Mouse (Mus musculus) CH12.LX (cell line): ENCODE measurements around the gene Nrd1. TPM values are rescaled to one million over a fixed set of nuclear protein-coding genes. Genes with fewer than 3 reads are reported as not detected.

Experiments
- DNase-seq: peaks from one replicate; pipeline ENCODE4 v3.0.0-alpha.2; 2013; ENCODE audit errors: extremely low read depth
- H3K27ac ChIP-seq: 2 replicates; pipeline ENCODE4 v1.5.1; 2012; ENCODE audit warnings: low read depth, mild to moderate bottlenecking, control low read depth, moderate library complexity; ENCODE audit not compliant: insufficient read depth
- H3K27me3 ChIP-seq: replicated peaks from 2 replicates; pipeline ENCODE3; 2012; ENCODE audit warnings: inconsistent platforms
- H3K36me3 ChIP-seq, 2 experiments: replicated peaks in 1 of 2; 2 replicates each; pipeline versions ENCODE3 to v1.6.1; 2012; ENCODE audit warnings: inconsistent platforms in 1 of 2, low read length in 1 of 2, mild to moderate bottlenecking in 1 of 2, mixed read lengths in 1 of 2, moderate library complexity in 1 of 2; ENCODE audit not compliant: control insufficient read depth in 1 of 2, insufficient read depth in 1 of 2
- H3K4me1 ChIP-seq, 2 experiments: 2 replicates each; pipeline ENCODE4 v1.6.1; 2012; ENCODE audit warnings: inconsistent platforms in 1 of 2, moderate library complexity in 1 of 2; ENCODE audit not compliant: insufficient read depth in 2 of 2, control insufficient read depth in 1 of 2
- H3K4me2 ChIP-seq: 2 replicates; pipeline ENCODE4 v1.6.1; 2012; ENCODE audit warnings: low read depth, mild to moderate bottlenecking, control low read depth; ENCODE audit not compliant: poor library complexity, insufficient read depth, severe bottlenecking
- H3K4me3 ChIP-seq, 3 experiments: fragments of 150-350 bp in 1 of 3; sonication (generic) in 1 of 3; replicated peaks in 1 of 3; 2 replicates each; pipeline versions ENCODE3 to v1.5.1; 2011 to 2012; ENCODE audit warnings: low read depth in 2 of 3, low read length in 2 of 3, mild to moderate bottlenecking in 2 of 3, moderate library complexity in 2 of 3, control low read depth in 1 of 3, improper control_type of control experiment in 1 of 3, inconsistent platforms in 1 of 3, mixed read lengths in 1 of 3; ENCODE audit not compliant: poor library complexity in 1 of 3
- H3K79me2 ChIP-seq: replicated peaks from 2 replicates; pipeline ENCODE4 v1.6.1; 2012; ENCODE audit warnings: mild to moderate bottlenecking, moderate library complexity; ENCODE audit not compliant: control insufficient read depth, poor library complexity, insufficient read depth, severe bottlenecking; ENCODE audit errors: extremely low read depth
- H3K9ac ChIP-seq: 2 replicates; pipeline ENCODE4 v1.6.1; 2012; ENCODE audit warnings: low read depth, mild to moderate bottlenecking, control low read depth, moderate library complexity; ENCODE audit not compliant: insufficient read depth
- H3K9me3 ChIP-seq: replicated peaks from 2 replicates; pipeline ENCODE3; 2012; ENCODE audit warnings: low read length, inconsistent platforms, mixed read lengths
- CHD1 ChIP-seq: IDR thresholded peaks from 2 replicates; pipeline ENCODE4 v1.6.1; 2012; ENCODE audit warnings: low read depth, low read length, improper control_type of control experiment, inconsistent platforms
- CHD2 ChIP-seq: IDR thresholded peaks from 2 replicates; pipeline ENCODE4 v1.6.1; 2011; ENCODE audit warnings: low read length, improper control_type of control experiment
- CTCF ChIP-seq, 2 experiments: IDR thresholded peaks in 1 of 2; conservative IDR thresholded peaks in 1 of 2; 2 replicates each; pipeline ENCODE4 v1.5.1; 2011 to 2012; ENCODE audit warnings: low read depth in 2 of 2, low read length in 2 of 2, improper control_type of control experiment in 1 of 2, inconsistent platforms in 1 of 2, mild to moderate bottlenecking in 1 of 2, moderate library complexity in 1 of 2
- EP300 ChIP-seq: IDR thresholded peaks from 2 replicates; pipeline ENCODE4 v1.6.1; 2011; ENCODE audit warnings: low read length, improper control_type of control experiment
- ETS1 ChIP-seq: conservative IDR thresholded peaks from 2 replicates; pipeline ENCODE4 v1.6.1; 2012; ENCODE audit warnings: low read depth, mild to moderate bottlenecking, inconsistent platforms, low read length, improper control_type of control experiment, moderate library complexity
- GABPA ChIP-seq: IDR thresholded peaks from 2 replicates; pipeline ENCODE4 v1.6.1; 2012; ENCODE audit warnings: low read depth, low read length, improper control_type of control experiment, inconsistent platforms; ENCODE audit not compliant: insufficient replicate concordance
- HCFC1 ChIP-seq: IDR thresholded peaks from 2 replicates; pipeline ENCODE4 v1.6.1; 2012; ENCODE audit warnings: low read depth, mild to moderate bottlenecking, inconsistent platforms, low read length, improper control_type of control experiment
- IRF4 ChIP-seq: IDR thresholded peaks from 2 replicates; pipeline ENCODE4 v1.6.1; 2014; ENCODE audit warnings: low read depth, mild to moderate bottlenecking, inconsistent platforms, low read length, improper control_type of control experiment
- JUN ChIP-seq: IDR thresholded peaks from 2 replicates; pipeline ENCODE4 v1.6.1; 2011; ENCODE audit warnings: low read depth, mild to moderate bottlenecking, low read length, improper control_type of control experiment, moderate library complexity; ENCODE audit not compliant: insufficient read depth
- MAFK ChIP-seq: IDR thresholded peaks from 2 replicates; pipeline ENCODE4 v1.6.1; 2011; ENCODE audit warnings: low read length, improper control_type of control experiment; ENCODE audit not compliant: insufficient replicate concordance
- MAX ChIP-seq: IDR thresholded peaks from 2 replicates; pipeline ENCODE4 v1.6.1; 2011; ENCODE audit warnings: low read length, improper control_type of control experiment
- MAZ ChIP-seq: IDR thresholded peaks from 2 replicates; pipeline ENCODE4 v1.6.1; 2012; ENCODE audit warnings: low read depth, mild to moderate bottlenecking, inconsistent platforms, low read length, improper control_type of control experiment, moderate library complexity
- MEF2A ChIP-seq: IDR thresholded peaks from 2 replicates; pipeline ENCODE4 v1.6.1; 2014; ENCODE audit warnings: low read depth, mild to moderate bottlenecking, inconsistent platforms, low read length, improper control_type of control experiment, borderline replicate concordance
- MXI1 ChIP-seq: IDR thresholded peaks from 2 replicates; pipeline ENCODE4 v1.6.1; 2011; ENCODE audit warnings: mild to moderate bottlenecking, low read depth, low read length, improper control_type of control experiment
- MYC ChIP-seq: IDR thresholded peaks from 2 replicates; pipeline ENCODE4 v1.6.1; 2011; ENCODE audit warnings: low read depth, mild to moderate bottlenecking, improper control_type of control experiment, low read length
- NELFE ChIP-seq: IDR thresholded peaks from 2 replicates; pipeline ENCODE4 v1.6.1; 2011; ENCODE audit warnings: low read depth, low read length, improper control_type of control experiment
- POLR2A ChIP-seq: IDR thresholded peaks from 2 replicates; pipeline ENCODE4 v1.6.1; 2011; ENCODE audit warnings: low read depth, mild to moderate bottlenecking, improper control_type of control experiment, low read length
- POLR2AphosphoS2 ChIP-seq: IDR thresholded peaks from 2 replicates; pipeline ENCODE4 v1.6.1; 2011; ENCODE audit warnings: low read depth, low read length, improper control_type of control experiment
- RAD21 ChIP-seq: IDR thresholded peaks from 2 replicates; pipeline ENCODE4 v1.6.1; 2011; ENCODE audit warnings: low read depth, mild to moderate bottlenecking, low read length, improper control_type of control experiment, moderate library complexity
- RCOR1 ChIP-seq: conservative IDR thresholded peaks from 2 replicates; pipeline ENCODE4 v1.6.1; 2012; ENCODE audit warnings: low read depth, mild to moderate bottlenecking, inconsistent platforms, low read length, improper control_type of control experiment
- SIN3A ChIP-seq: IDR thresholded peaks from 2 replicates; pipeline ENCODE4 v1.6.1; 2012; ENCODE audit warnings: low read length, improper control_type of control experiment, inconsistent platforms
- SMC3 ChIP-seq: IDR thresholded peaks from 2 replicates; pipeline ENCODE4 v1.6.1; 2011; ENCODE audit warnings: low read depth, low read length, improper control_type of control experiment
- TBP ChIP-seq: conservative IDR thresholded peaks from 2 replicates; pipeline ENCODE4 v1.6.1; 2011; ENCODE audit warnings: low read depth, low read length, improper control_type of control experiment
- UBTF ChIP-seq: IDR thresholded peaks from 2 replicates; pipeline ENCODE4 v1.6.1; 2012; ENCODE audit warnings: low read depth, mild to moderate bottlenecking, inconsistent platforms, low read length, improper control_type of control experiment, moderate library complexity
- USF1 ChIP-seq: IDR thresholded peaks from 2 replicates; pipeline ENCODE4 v1.6.1; 2014; ENCODE audit warnings: low read depth, mild to moderate bottlenecking, inconsistent platforms, low read length, improper control_type of control experiment
- USF2 ChIP-seq: conservative IDR thresholded peaks from 2 replicates; pipeline ENCODE4 v1.6.1; 2011; ENCODE audit warnings: low read depth, low read length, improper control_type of control experiment
- ZKSCAN1 ChIP-seq: IDR thresholded peaks from 2 replicates; pipeline ENCODE4 v1.6.1; 2012; ENCODE audit warnings: low read depth, inconsistent platforms, low read length, improper control_type of control experiment, borderline replicate concordance
- ZMIZ1 ChIP-seq: IDR thresholded peaks from 2 replicates; pipeline ENCODE4 v1.6.1; 2012; ENCODE audit warnings: low read depth, mild to moderate bottlenecking, inconsistent platforms, low read length, improper control_type of control experiment
- ZNF384 ChIP-seq: IDR thresholded peaks from 2 replicates; pipeline ENCODE4 v1.6.1; 2012; ENCODE audit warnings: low read depth, low read length, improper control_type of control experiment, inconsistent platforms
- dilution Hi-C: fragments of 300-500 bp; cut with MboI; formaldehyde crosslinking; loops from 2 replicates; pipeline ENCODE4 v1.14.3; 2020; ENCODE audit warnings: low sequenced_read_pairs; ENCODE audit not compliant: extremely low pct_unique_long_range_greater_than_20kb, extremely low pct_ligation_motif_present
- in situ Hi-C: fragments of 300-500 bp; cut with MboI; formaldehyde crosslinking; loops from 3 replicates; pipeline ENCODE4 v1.14.3; 2019; ENCODE audit warnings: low sequenced_read_pairs, low pct_ligation_motif_present, low pct_unique_long_range_greater_than_20kb, mixed read lengths
- polyA plus RNA-seq: library from polyadenylated mRNA; unstranded; fragments of >175 nt; gene quantifications from 2 replicates; pipeline ENCODE4 v1.2.1, GENCODE M21; 2012; ENCODE audit warnings: low read depth; ENCODE audit not compliant: insufficient read length
- total RNA-seq, 2 experiments: library from RNA; depleted of rRNA; stranded (reverse); fragments of 300-350 nt in 1 of 2; fragments of >200 nt in 1 of 2; gene quantifications; 2 replicates each; pipeline ENCODE4 v1.2.3; 2012 to 2014

Gene Nrd1
- total and polyA plus RNA-seq, 3 experiments = 37.7 to 147 (median 104) TPM

- Histone ChIP-seq H3K4me3 (no peak overlapping the region), H3K4me1 (peaks cover 0 to 4% of the 10 kb centered on the region in 2 experiments; a peak in 1 of 4 replicates), H3K9ac (no peak overlapping the region), H3K4me2 (no peak overlapping the region), H3K79me2 (no peaks in the 10 kb centered on the region), H3K9me3 (no peaks in the 10 kb centered on the region), H3K36me3 (no peaks in the 10 kb centered on the region), H3K27me3 (peaks cover 1% of the 10 kb centered on the region), H3K27ac (no peak overlapping the region)
- TF ChIP-seq ZMIZ1 (no peak), GABPA (no peak), MAFK (no peak), CHD2 (no peak), NELFE (no peak), EP300 (no peak), SMC3 (no peak), UBTF (no peak), POLR2AphosphoS2 (no peak), MEF2A (no peak), USF1 (no peak), MAX (no peak), RCOR1 (no peak), POLR2A (no peak), TBP (no peak), JUN (no peak), CTCF (conservative IDR thresholded peaks at IDR 0.05 in 1 of 2, IDR thresholded peaks at IDR 0.05 in 1 of 2; ENCODE audit: low read depth in 2 of 2, low read length in 2 of 2) (no peak), ZKSCAN1 (no peak)
- DNase-seq = no peak
- in situ Hi-C loops (no loop called here), dilution Hi-C loops (no loop called here)
These were observed 10.4 kb upstream of the Nrd1 start for GRCm38 (mm10) chr4:108990032-108990431.

GRCm38 (mm10) chr4:108990571-108990970, 9.9 kb upstream of the Nrd1 start:
- no peak for DNase-seq
- H3K4me1 ChIP-seq = peaks cover 0 to 4% of the 10 kb centered on the region in 2 experiments; a peak in 1 of 4 replicates
- H3K27me3 ChIP-seq = peaks cover 1% of the 10 kb centered on the region
- no peak overlapping the region for H3K4me2 ChIP-seq
- H3K4me3 ChIP-seq = no peak overlapping the region
- no peaks in the 10 kb centered on the region for H3K9me3 ChIP-seq
- no peak overlapping the region for H3K9ac ChIP-seq
- no peak overlapping the region for H3K27ac ChIP-seq
- H3K79me2 ChIP-seq = no peaks in the 10 kb centered on the region
- H3K36me3 ChIP-seq = no peaks in the 10 kb centered on the region
- in situ Hi-C loops = no loop called here
- dilution Hi-C loops = no loop called here
- no peak for TF ChIP-seq UBTF
- no peak for TF ChIP-seq RAD21
- no peak for TF ChIP-seq CHD1
- no peak for TF ChIP-seq SIN3A
- TF ChIP-seq SMC3 = no peak
- no peak for TF ChIP-seq IRF4
- TF ChIP-seq MYC = no peak
- TF ChIP-seq ZNF384 = no peak
- TF ChIP-seq USF1 = no peak
- TF ChIP-seq GABPA = no peak
- TF ChIP-seq MXI1 = no peak
- TF ChIP-seq USF2 = no peak
- TF ChIP-seq ETS1 = no peak
- TF ChIP-seq MAZ = no peak
- no peak for TF ChIP-seq MEF2A
- no peak for TF ChIP-seq CHD2
- no peak for TF ChIP-seq NELFE
- TF ChIP-seq HCFC1 = no peak
